Mouse (Mus musculus): ENCODE measurements around the gene Vmn1r20.
"Not testable (repeated sequence)": the region's sequence is repeated elsewhere in the genome, so short reads cannot be mapped to it uniquely, and the experiment has no call there.

Gene Vmn1r20

GRCm38 (mm10) chr6:57428630-57429029 is at the start of gene Vmn1r20:
TSS of gene Vmn1r20 (plus strand) at chr6:57428930.
- no peak for DNase-seq (ENCODE audit: extremely low spot score)

DNA sequence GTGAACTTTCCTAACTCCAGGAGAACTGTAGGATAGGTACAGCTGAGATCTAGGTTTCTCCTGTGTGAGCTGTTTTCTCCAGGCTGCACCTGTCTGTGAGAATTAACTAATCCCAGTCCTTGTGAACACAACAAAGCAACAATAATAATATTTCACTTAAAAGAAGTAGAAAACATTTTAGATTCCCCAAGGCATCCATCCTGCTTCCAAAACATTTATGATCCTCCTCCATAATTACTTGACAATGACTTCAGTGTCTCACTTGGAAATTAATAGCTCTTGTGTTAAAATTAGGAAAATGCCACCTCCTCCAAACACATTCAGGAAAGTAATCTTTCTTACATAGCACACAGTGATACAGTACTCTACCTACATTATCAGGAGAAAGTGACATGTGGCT is 33.0 kb upstream of the Vmn1r20 start, which contains the start of gene Vmn1r18:
Gene Vmn1r18 (minus strand): TSS at position 101 of the 400 bp plus-strand sequence.
- no peak for DNase-seq (ENCODE audit: extremely low spot score)

DNA sequence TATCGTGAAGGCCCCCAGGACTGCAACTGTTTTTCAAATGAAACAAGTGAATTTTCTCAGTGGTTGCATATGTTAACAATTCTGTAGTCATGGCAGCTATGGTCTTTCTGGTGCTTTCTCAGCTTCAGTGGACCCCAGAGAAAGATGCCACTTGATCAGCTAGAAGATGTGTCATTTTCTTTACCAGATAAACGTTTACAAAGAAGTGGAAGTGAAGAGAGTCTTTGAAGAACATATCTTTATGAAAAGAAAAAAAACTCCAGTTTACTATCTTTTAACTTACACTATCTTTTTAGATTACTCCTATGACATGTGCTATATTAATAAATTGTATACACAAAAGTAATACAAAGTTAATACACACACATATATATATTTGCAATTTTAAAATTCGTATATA is 25.2 kb upstream of the Vmn1r20 start, which contains the start of gene Vmn1r19:
Gene Vmn1r19 (plus strand): TSS at position 301 of the 400 bp plus-strand sequence.
- not testable (repeated sequence) for DNase-seq (ENCODE audit: extremely low spot score)

DNA sequence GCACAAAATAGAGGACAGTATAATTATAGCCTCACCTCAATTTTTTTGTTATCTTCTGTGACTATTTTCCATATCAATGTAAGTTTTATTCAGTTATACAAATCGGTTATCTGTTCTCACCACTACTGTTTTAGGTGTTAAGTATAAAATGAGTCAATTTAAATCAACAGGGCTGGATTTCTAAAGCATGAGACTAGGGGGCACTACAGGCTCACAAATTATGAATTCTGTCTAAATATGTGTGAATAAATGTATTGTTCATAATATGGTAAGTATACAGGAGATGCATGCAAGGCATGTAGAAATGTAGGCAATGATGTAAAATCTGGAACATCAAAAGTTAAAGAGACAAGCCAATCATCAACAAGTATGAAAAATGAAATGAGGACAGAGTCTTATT is 2.5 kb downstream of the Vmn1r20 start:
- DNase-seq (ENCODE audit: extremely low spot score) = no peak

- DNase-seq (ENCODE audit: extremely low spot score) = not testable (repeated sequence)
These were observed 39.4 kb downstream of the Vmn1r20 start for GRCm38 (mm10) chr6:57468161-57468560.

Measured in embryo, embryonic 9.5 days (tissue).